Mouse (Mus musculus) hindbrain, embryonic 13.5 days (tissue): ENCODE data around the gene Brwd3. TPM values are rescaled to one million over a fixed set of nuclear protein-coding genes. Genes with fewer than 3 reads are reported as not detected.

Source experiments
- ATAC-seq: fragments of 200-750 bp; cut with Nextera tagmentation; 2 replicates; pipeline ENCODE4 v1.8.0; 2017; ENCODE audit warnings: moderate TSS enrichment; ENCODE audit not compliant: low FRiP score
- H3K27ac ChIP-seq: fragments of 300-500 bp; sonication (generic); 2 replicates; pipeline ENCODE4 v1.5.1; 2015; ENCODE audit warnings: inconsistent platforms, mild to moderate bottlenecking, moderate library complexity
- H3K27me3 ChIP-seq: fragments of 300-500 bp; sonication (generic); 2 replicates; pipeline ENCODE4 v1.6.1; 2015; ENCODE audit warnings: mild to moderate bottlenecking, inconsistent platforms
- H3K36me3 ChIP-seq: fragments of 300-500 bp; sonication (generic); 2 replicates; pipeline ENCODE4 v1.6.1; 2015; ENCODE audit warnings: mild to moderate bottlenecking, inconsistent platforms
- H3K4me1 ChIP-seq: fragments of 300-500 bp; sonication (generic); replicated peaks from 2 replicates; pipeline ENCODE4 v1.6.1; 2015; ENCODE audit warnings: inconsistent platforms
- H3K4me2 ChIP-seq: fragments of 300-500 bp; sonication (generic); 2 replicates; pipeline ENCODE4 v1.6.1; 2015; ENCODE audit warnings: inconsistent platforms, mild to moderate bottlenecking, moderate library complexity
- H3K4me3 ChIP-seq: fragments of 300-500 bp; sonication (generic); 2 replicates; pipeline ENCODE4 v1.5.1; 2015; ENCODE audit warnings: mild to moderate bottlenecking, inconsistent platforms
- H3K9ac ChIP-seq: fragments of 300-500 bp; sonication (generic); 2 replicates; pipeline ENCODE4 v1.6.1; 2015; ENCODE audit warnings: mild to moderate bottlenecking, inconsistent platforms
- H3K9me3 ChIP-seq: fragments of 300-500 bp; sonication (generic); 2 replicates; pipeline ENCODE4 v1.6.1; 2016; ENCODE audit warnings: inconsistent platforms
- WGBS: fragments of 180-500 bp; shearing (Covaris S2); methylation state at CpG from one replicate; pipeline ENCODE4 v1.1.7; 2015; 5-methylcytosine and 5-hydroxymethylcytosine counted together
- polyA plus RNA-seq: library from polyadenylated mRNA; unstranded; fragments of >200 nt; fragmentation: Nextera tagmentation; extraction: Ambion mirVana; gene quantifications from 2 replicates; pipeline ENCODE4 v1.2.1, GENCODE M21; 2015

Brwd3 gene
- polyA plus RNA-seq, 1 experiment from 2014 or later = 4.5 TPM

- H3K9me3 ChIP-seq = no peaks in the 10 kb centered on the region
- 46% methylated on average over 1 of the region's 1 CpGs for WGBS
These were observed 104.6 kb downstream of the Brwd3 start for GRCm38 (mm10) chrX:108729564-108729963.

GRCm38 (mm10) chrX:108729068-108729467 is 105.1 kb downstream of the Brwd3 start:
- H3K27me3 ChIP-seq = no peaks in the 10 kb centered on the region
- 77% methylated on average over 3 of the region's 3 CpGs for WGBS
- H3K9me3 ChIP-seq = no peaks in the 10 kb centered on the region
- ATAC-seq = no peak
- H3K4me2 ChIP-seq = no peak overlapping the region
- H3K27ac ChIP-seq = no peak overlapping the region
- no peak overlapping the region for H3K9ac ChIP-seq
- no peaks in the 10 kb centered on the region for H3K36me3 ChIP-seq
- H3K4me1 ChIP-seq = no peaks in the 10 kb centered on the region
- no peak overlapping the region for H3K4me3 ChIP-seq

More at GRCm38 (mm10) chrX:108729564-108729963, 104.6 kb downstream of the Brwd3 start:
- Histone ChIP-seq H3K27ac (no peak overlapping the region), H3K4me2 (no peak overlapping the region), H3K27me3 (no peaks in the 10 kb centered on the region), H3K4me1 (no peaks in the 10 kb centered on the region), H3K36me3 (no peaks in the 10 kb centered on the region), H3K4me3 (no peak overlapping the region), H3K9ac (no peak overlapping the region)
- ATAC-seq = no peak

GRCm38 (mm10) chrX:108728334-108728733 is 105.8 kb downstream of the Brwd3 start:
- no peaks in the 10 kb centered on the region for H3K36me3 ChIP-seq
- no peak overlapping the region for H3K4me2 ChIP-seq
- H3K4me3 ChIP-seq = no peak overlapping the region
- 83% methylated on average over 3 of the region's 3 CpGs for WGBS
- no peaks in the 10 kb centered on the region for H3K9me3 ChIP-seq
- H3K4me1 ChIP-seq = no peaks in the 10 kb centered on the region
- no peak overlapping the region for H3K9ac ChIP-seq
- H3K27me3 ChIP-seq = no peaks in the 10 kb centered on the region
- H3K27ac ChIP-seq = no peak overlapping the region
- ATAC-seq = no peak

- Histone ChIP-seq H3K27ac (no peak overlapping the region), H3K27me3 (no peaks in the 10 kb centered on the region), H3K4me2 (no peak overlapping the region), H3K9me3 (no peaks in the 10 kb centered on the region), H3K9ac (no peak overlapping the region), H3K36me3 (no peaks in the 10 kb centered on the region), H3K4me1 (no peaks in the 10 kb centered on the region), H3K4me3 (no peak overlapping the region)
- ATAC-seq = no peak
These were observed 109.9 kb downstream of the Brwd3 start for GRCm38 (mm10) chrX:108724241-108724640.

GRCm38 (mm10) chrX:108722447-108722846 is 111.7 kb downstream of the Brwd3 start:
- ATAC-seq = no peak
- H3K27me3 ChIP-seq = no peaks in the 10 kb centered on the region
- WGBS = 95% methylated on average over 1 of the region's 1 CpGs

GRCm38 (mm10) chrX:108704312-108704711 is 129.9 kb downstream of the Brwd3 start:
- no peaks in the 10 kb centered on the region for H3K36me3 ChIP-seq
- H3K4me1 ChIP-seq = no peaks in the 10 kb centered on the region
- H3K27ac ChIP-seq = no peak overlapping the region
- no peak overlapping the region for H3K4me2 ChIP-seq
- no peak overlapping the region for H3K4me3 ChIP-seq
- no peaks in the 10 kb centered on the region for H3K9me3 ChIP-seq
- ATAC-seq = no peak
- H3K27me3 ChIP-seq = no peaks in the 10 kb centered on the region
- 63% methylated on average over 2 of the region's 2 CpGs for WGBS
- no peak overlapping the region for H3K9ac ChIP-seq

More at GRCm38 (mm10) chrX:108722447-108722846, 111.7 kb downstream of the Brwd3 start:
- no peak overlapping the region for H3K4me3 ChIP-seq
- H3K9me3 ChIP-seq = no peaks in the 10 kb centered on the region
- H3K27ac ChIP-seq = no peak overlapping the region
- no peak overlapping the region for H3K9ac ChIP-seq
- no peaks in the 10 kb centered on the region for H3K36me3 ChIP-seq
- H3K4me2 ChIP-seq = no peak overlapping the region
- no peaks in the 10 kb centered on the region for H3K4me1 ChIP-seq

Other genes with a start within 250 kb of the Brwd3 start
- not detected in 2 replicates for gene Gm379, start 169.5 kb downstream of the Brwd3 start, polyA plus RNA-seq
- gene Hmgn5, start 179.0 kb upstream of the Brwd3 start, polyA plus RNA-seq = 13.8 and 15.4 TPM in 2 replicates